Mouse (Mus musculus) lung, adult 2 months (tissue): ENCODE measurements around the gene Polr3gl. TPM values are rescaled to one million over a fixed set of nuclear protein-coding genes. Genes with fewer than 3 reads are reported as not detected.

ENCODE experiments used
- DNase-seq: peaks from one replicate; pipeline ENCODE4 v3.0.0; 2022
- H3K4me1 ChIP-seq: fragments of 200-500 bp; 2 replicates; pipeline ENCODE4 v1.6.1; 2011; ENCODE audit warnings: low read length; ENCODE audit not compliant: control insufficient read depth, insufficient read depth
- H3K4me3 ChIP-seq: fragments of 200-500 bp; replicated peaks from 2 replicates; pipeline ENCODE3; 2011; ENCODE audit warnings: low read depth, mild to moderate bottlenecking, control low read depth, low read length; ENCODE audit errors: extremely low read depth
- CTCF ChIP-seq: fragments of 200-500 bp; IDR thresholded peaks from 2 replicates; pipeline ENCODE4 v1.5.1; 2011; ENCODE audit warnings: mild to moderate bottlenecking, low read length, control low read depth; ENCODE audit not compliant: insufficient read depth
- POLR2A ChIP-seq: fragments of 200-500 bp; IDR thresholded peaks from 2 replicates; pipeline ENCODE4 v1.6.1; 2011; ENCODE audit warnings: low read depth, mild to moderate bottlenecking, control low read depth, low read length, borderline replicate concordance; ENCODE audit errors: extremely low read depth
- WGBS: fragments of 180-500 bp; shearing (Covaris S2); methylation state at CpG from one replicate; pipeline ENCODE4 v1.1.7; 2018; 5-methylcytosine and 5-hydroxymethylcytosine counted together
- polyA plus RNA-seq: library from polyadenylated mRNA; depleted of rRNA; stranded (reverse); fragments of >200 nt; gene quantifications from 2 replicates; pipeline ENCODE4 v1.2.3, GENCODE M21; 2012

Polr3gl gene
- polyA plus RNA-seq, 1 experiment = 21.3 TPM

GRCm38 (mm10) chr3:96598156-96599068 lies 4.4 kb upstream of the Polr3gl start:
- H3K4me3 ChIP-seq = peak overlapping the region; percentile 69
- no peak for TF ChIP-seq CTCF
- TF ChIP-seq POLR2A = 0 out of 2 replicates have a peak, but pooled peaks have one; percentile 24
- WGBS = 6% methylated on average over 54 of the region's 54 CpGs
- H3K4me1 ChIP-seq = peaks cover 12% of the 10 kb centered on the region
- peak; percentile 55 for DNase-seq

- under 1% methylated on average over 40 of the region's 40 CpGs for WGBS
- Histone ChIP-seq H3K4me1 (peaks cover 12% of the 10 kb centered on the region), H3K4me3 (peak overlapping the region; percentile 69)
- no peak for DNase-seq
- TF ChIP-seq CTCF = no peak
- 0 out of 2 replicates have a peak, but pooled peaks have one; percentile 11 for TF ChIP-seq POLR2A
Measured at GRCm38 (mm10) chr3:96597435-96597891, 3.5 kb upstream of the Polr3gl start.

GRCm38 (mm10) chr3:96596855-96597254 lies 2.9 kb upstream of the Polr3gl start:
- WGBS = 7% methylated on average over 12 of the region's 12 CpGs
- peaks cover 11% of the 10 kb centered on the region for H3K4me1 ChIP-seq
- TF ChIP-seq CTCF (no peak), POLR2A (no peak)
- H3K4me3 ChIP-seq = no peak overlapping the region
- no peak for DNase-seq

- 3% methylated on average over 22 of the region's 23 CpGs for WGBS
- TF ChIP-seq CTCF = no peak
- no peak for TF ChIP-seq POLR2A
- peak within 1 kb of the TSS; percentile 69 for H3K4me3 ChIP-seq
- DNase-seq = no peak
- peaks cover 10% of the 10 kb centered on the region for H3K4me1 ChIP-seq
Measured at GRCm38 (mm10) chr3:96596228-96596707, 2.3 kb upstream of the Polr3gl start, which contains the start of gene Ankrd34a. TSS of gene Ankrd34a (plus strand) at chr3:96596636.

GRCm38 (mm10) chr3:96595661-96596060 lies 1.7 kb upstream of the Polr3gl start:
- Histone ChIP-seq H3K4me1 (peaks cover 10% of the 10 kb centered on the region), H3K4me3 (no peak overlapping the region)
- TF ChIP-seq POLR2A = no peak
- TF ChIP-seq CTCF = no peak
- WGBS = 38% methylated on average over 6 of the region's 6 CpGs
- DNase-seq = no peak

- no peak overlapping the region for H3K4me3 ChIP-seq
- H3K4me1 ChIP-seq = peaks cover 10% of the 10 kb centered on the region
- TF ChIP-seq POLR2A (no peak), CTCF (no peak)
- no peak for DNase-seq
- WGBS = 90% methylated on average over 5 of the region's 5 CpGs
Measured at GRCm38 (mm10) chr3:96594851-96595250, 870 bp upstream of the Polr3gl start.

- DNase-seq = no peak
- peak overlapping the region; percentile 90 for H3K4me3 ChIP-seq
- WGBS = under 1% methylated on average over 10 of the region's 10 CpGs
- TF ChIP-seq POLR2A = no peak
- TF ChIP-seq CTCF = no peak
- peaks cover 10% of the 10 kb centered on the region for H3K4me1 ChIP-seq
Measured at GRCm38 (mm10) chr3:96593374-96593773, 607 bp downstream of the Polr3gl start.

- Histone ChIP-seq H3K4me3 (no peak overlapping the region), H3K4me1 (no peaks in the 10 kb centered on the region; the same call in 1 of the 2 replicates)
- DNase-seq = no peak
- 82% methylated on average over 4 of the region's 4 CpGs for WGBS
- TF ChIP-seq CTCF (no peak), POLR2A (no peak)
Measured at GRCm38 (mm10) chr3:96590657-96591056, 3.3 kb downstream of the Polr3gl start.

GRCm38 (mm10) chr3:96583386-96583785 lies 10.6 kb downstream of the Polr3gl start:
- WGBS = 91% methylated on average over 5 of the region's 5 CpGs
- peaks cover 9% of the 10 kb centered on the region for H3K4me1 ChIP-seq
- no peak for TF ChIP-seq CTCF
- TF ChIP-seq POLR2A = no peak
- no peak for DNase-seq
- no peak overlapping the region for H3K4me3 ChIP-seq
